Mouse (Mus musculus) adipose tissue, adult 10 weeks (tissue): ENCODE results near the gene Gm14305. TPM values are rescaled to one million over a fixed set of nuclear protein-coding genes. Genes with fewer than 3 reads are reported as not detected.

ENCODE experiments used
- polyA plus RNA-seq: library from polyadenylated mRNA; stranded (reverse); fragments of 350-450 nt; fragmentation: Illumina TruSeq; extraction: RNeasy Lipid Tissue Mini Kit (QIAGEN cat#74804); gene quantifications from one replicate; pipeline ENCODE4 v1.2.3, GENCODE M21; 2014; ENCODE audit warnings: low read depth, low replicate concordance

The Gm14305 gene
- 22.3 TPM for polyA plus RNA-seq

DNA sequence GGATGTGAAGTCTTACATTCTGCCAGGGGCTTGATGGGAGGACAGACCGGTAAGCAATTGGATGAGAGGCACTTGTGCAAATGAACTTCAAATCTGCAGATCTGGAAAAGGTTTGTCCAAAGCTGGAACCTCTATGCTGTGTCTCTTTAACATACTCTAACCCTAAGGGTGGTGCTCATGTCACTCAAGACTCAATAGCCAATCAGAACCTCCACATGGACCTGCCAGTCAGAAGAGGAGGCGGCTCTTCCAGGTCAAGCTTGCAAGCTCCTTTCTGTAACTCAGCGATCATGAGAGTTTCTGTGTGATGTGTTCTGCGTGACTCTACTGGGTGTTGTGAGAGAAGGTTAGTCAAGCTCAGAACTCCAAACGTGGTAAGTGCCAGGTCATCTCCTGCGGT, at the start of gene Gm14305:
Gene Gm14305 (plus strand): TSS at position 278 of the 400 bp plus-strand sequence.

GRCm38 (mm10) chr2:176670222-176670621, 37.9 kb upstream of the Gm14305 start, which contains the start of gene Zfp973:
TSS of gene Zfp973 (plus strand) at chr2:176670522.

Other genes with a start within 250 kb of the Gm14305 start
- gene Gm14434, start 221.5 kb upstream of the Gm14305 start, polyA plus RNA-seq, result 6.6 TPM
- not detected for gene Zfp967, start 187.3 kb upstream of the Gm14305 start, polyA plus RNA-seq
- gene Gm14308, start 72.0 kb upstream of the Gm14305 start, polyA plus RNA-seq, result 4.5 TPM
- 9.8 TPM for gene Zfp973, start 37.8 kb upstream of the Gm14305 start, polyA plus RNA-seq
- gene Gm14295, start 90.3 kb downstream of the Gm14305 start, polyA plus RNA-seq, result 22.7 TPM
- not detected for gene Gm14408, start 122.8 kb downstream of the Gm14305 start, polyA plus RNA-seq
- 10.3 TPM for gene Gm14296, start 219.5 kb downstream of the Gm14305 start, polyA plus RNA-seq